Mouse (Mus musculus) lung, postnatal 0 days (tissue): ENCODE measurements around the gene Slc25a3. TPM values are rescaled to one million over a fixed set of nuclear protein-coding genes. Genes with fewer than 3 reads are reported as not detected.
A peak's percentile ranks its signal among the peaks of the same experiment; 100 is the strongest.

ENCODE experiments used
- ATAC-seq: fragments of 200-750 bp; cut with Nextera tagmentation; 2 replicates; pipeline ENCODE4 v1.8.0; 2017; ENCODE audit warnings: moderate library complexity
- DNase-seq: peaks from one replicate; pipeline ENCODE4 v3.0.0-alpha.2; 2016; ENCODE audit warnings: low spot score
- H3K27ac ChIP-seq: fragments of 300-500 bp; sonication (generic); 2 replicates; pipeline ENCODE4 v1.5.1; 2014; ENCODE audit warnings: antibody characterized with exemption, mild to moderate bottlenecking, low read length, mixed read lengths
- H3K27me3 ChIP-seq: fragments of 300-500 bp; sonication (generic); replicated peaks from 2 replicates; pipeline ENCODE4 v1.6.1; 2014; ENCODE audit warnings: low read length, mixed read lengths; ENCODE audit not compliant: insufficient read depth
- H3K36me3 ChIP-seq: fragments of 300-500 bp; sonication (generic); 2 replicates; pipeline ENCODE4 v1.6.1; 2014; ENCODE audit warnings: low read length, mixed read lengths; ENCODE audit not compliant: insufficient read depth
- H3K4me1 ChIP-seq: fragments of 300-500 bp; sonication (generic); 2 replicates; pipeline ENCODE4 v1.6.1; 2014; ENCODE audit warnings: antibody characterized with exemption, low read depth, low read length, mixed read lengths; ENCODE audit not compliant: insufficient read depth
- H3K4me2 ChIP-seq: fragments of 300-500 bp; sonication (generic); replicated peaks from 2 replicates; pipeline ENCODE4 v1.6.1; 2014; ENCODE audit warnings: low read depth, mild to moderate bottlenecking, low read length, moderate library complexity, mixed read lengths
- H3K4me3 ChIP-seq: fragments of 300-500 bp; sonication (generic); 2 replicates; pipeline ENCODE4 v1.5.1; 2014; ENCODE audit warnings: low read depth, low read length
- H3K9ac ChIP-seq: fragments of 300-500 bp; sonication (generic); replicated peaks from 2 replicates; pipeline ENCODE4 v1.6.1; 2014; ENCODE audit warnings: low read depth, mild to moderate bottlenecking
- H3K9me3 ChIP-seq: fragments of 300-500 bp; sonication (generic); 2 replicates; pipeline ENCODE4 v1.6.1; 2016; ENCODE audit warnings: low read length, mixed read lengths
- CTCF ChIP-seq: IDR thresholded peaks from 2 replicates; pipeline ENCODE4 v1.5.1; 2016; ENCODE audit warnings: antibody characterized with exemption, mild to moderate bottlenecking
- EP300 ChIP-seq: IDR thresholded peaks from 2 replicates; pipeline ENCODE4 v1.6.1; 2016; ENCODE audit warnings: antibody characterized with exemption, mild to moderate bottlenecking, control low read depth
- WGBS: fragments of 180-500 bp; shearing (Covaris S2); extraction: QIAGEN DNeasy Blood & Tissue Kit; methylation state at CpG from one replicate; pipeline ENCODE4 v1.1.7; 2014; 5-methylcytosine and 5-hydroxymethylcytosine counted together
- polyA plus RNA-seq: library from polyadenylated mRNA; unstranded; fragments of >200 nt; fragmentation: Nextera tagmentation; extraction: Ambion mirVana; gene quantifications from 2 replicates; pipeline ENCODE4 v1.2.1, GENCODE M21; 2015

Slc25a3 gene
- polyA plus RNA-seq, 1 experiment from 2014 or later, result 358 TPM

- no peak overlapping the region for H3K4me3 ChIP-seq
- WGBS, result 82% methylated on average over 11 of the region's 11 CpGs
- H3K4me2 ChIP-seq, result no peak overlapping the region
- DNase-seq (no peak), ATAC-seq (no peak)
- TF ChIP-seq CTCF (no peak), EP300 (no peak)
- peaks cover 21% of the 10 kb centered on the region for H3K36me3 ChIP-seq
- no peaks in the 10 kb centered on the region for H3K27me3 ChIP-seq
- no peak overlapping the region for H3K27ac ChIP-seq
- no peaks in the 10 kb centered on the region for H3K4me1 ChIP-seq
- no peaks in the 10 kb centered on the region for H3K9me3 ChIP-seq
- no peak overlapping the region for H3K9ac ChIP-seq
Measured at GRCm38 (mm10) chr10:91162077-91162476, 38.2 kb upstream of the Slc25a3 start.

DNA sequence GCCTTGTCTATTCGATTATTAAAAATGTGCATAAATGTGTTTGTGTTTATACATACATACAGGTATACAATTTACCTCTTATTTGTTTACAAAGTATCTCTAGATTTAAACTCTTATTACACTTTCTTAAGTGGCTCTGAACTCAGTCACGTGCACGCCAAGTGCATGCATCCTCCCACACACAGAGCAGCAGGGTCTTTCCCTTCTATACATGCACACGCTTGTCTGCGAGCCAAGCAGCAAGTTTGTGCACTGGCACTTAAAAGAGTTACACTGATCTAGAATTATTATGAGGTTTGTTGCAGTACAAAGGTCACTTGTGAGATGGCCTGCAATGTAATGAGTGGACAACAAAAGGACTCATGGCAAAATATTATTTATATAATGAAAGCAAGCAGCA lies 37.1 kb upstream of the Slc25a3 start:
- peaks cover 21% of the 10 kb centered on the region for H3K36me3 ChIP-seq
- 89% methylated on average over 5 of the region's 5 CpGs for WGBS
- H3K27me3 ChIP-seq, result no peaks in the 10 kb centered on the region
- no peak for ATAC-seq
- no peak overlapping the region for H3K27ac ChIP-seq
- H3K4me3 ChIP-seq, result no peak overlapping the region
- H3K9me3 ChIP-seq, result no peaks in the 10 kb centered on the region
- no peak overlapping the region for H3K4me2 ChIP-seq
- no peak for TF ChIP-seq EP300
- TF ChIP-seq CTCF, result no peak
- H3K9ac ChIP-seq, result no peak overlapping the region
- H3K4me1 ChIP-seq, result no peaks in the 10 kb centered on the region
- no peak for DNase-seq

DNA sequence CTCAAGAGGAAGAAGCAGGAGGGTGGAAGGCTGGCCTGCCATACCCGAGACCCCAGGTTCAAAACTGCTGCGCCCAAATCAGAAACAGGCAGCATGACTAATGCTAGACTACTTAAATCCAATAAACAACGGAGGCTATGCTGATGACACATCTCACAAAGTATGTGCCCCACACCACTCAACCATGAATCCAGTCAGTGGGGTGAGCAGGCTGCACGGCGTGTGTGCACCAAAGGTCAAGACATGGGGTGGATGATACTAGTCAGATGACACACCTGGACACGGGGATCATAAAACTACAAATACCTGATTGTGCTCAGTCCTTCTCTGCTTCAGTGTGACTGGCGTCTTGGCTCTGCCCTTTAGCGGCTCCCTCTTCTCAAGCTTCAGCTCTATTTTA lies 34.6 kb upstream of the Slc25a3 start:
- Histone ChIP-seq H3K9ac (no peak overlapping the region), H3K4me3 (no peak overlapping the region), H3K4me1 (no peaks in the 10 kb centered on the region), H3K36me3 (peaks cover 21% of the 10 kb centered on the region), H3K27me3 (no peaks in the 10 kb centered on the region), H3K27ac (0 out of 2 replicates have a peak overlapping the region, but pooled peaks have one; percentile 9), H3K4me2 (no peak overlapping the region), H3K9me3 (no peaks in the 10 kb centered on the region)
- 58% methylated on average over 8 of the region's 8 CpGs for WGBS
- TF ChIP-seq EP300 (no peak), CTCF (no peak)
- DNase-seq (peak; percentile 10), ATAC-seq (peak; percentile 35; the same call in 1 of the 2 replicates)

- peak; percentile 83 for ATAC-seq
- H3K4me3 ChIP-seq, result no peak overlapping the region
- H3K4me2 ChIP-seq, result no peak overlapping the region
- DNase-seq, result peak; percentile 54
- WGBS, result 55% methylated on average over 6 of the region's 6 CpGs
- H3K4me1 ChIP-seq, result no peaks in the 10 kb centered on the region
- no peak for TF ChIP-seq CTCF
- TF ChIP-seq EP300, result 0 out of 2 replicates have a peak, but pooled peaks have one; percentile 30
- peaks cover 9% of the 10 kb centered on the region; the same call in 1 of the 2 replicates for H3K36me3 ChIP-seq
- no peaks in the 10 kb centered on the region for H3K27me3 ChIP-seq
- no peaks in the 10 kb centered on the region for H3K9me3 ChIP-seq
- H3K9ac ChIP-seq, result no peak overlapping the region
- H3K27ac ChIP-seq, result no peak overlapping the region; the same call in 1 of the 2 replicates
Measured at GRCm38 (mm10) chr10:91156338-91156737, 32.5 kb upstream of the Slc25a3 start.

DNA sequence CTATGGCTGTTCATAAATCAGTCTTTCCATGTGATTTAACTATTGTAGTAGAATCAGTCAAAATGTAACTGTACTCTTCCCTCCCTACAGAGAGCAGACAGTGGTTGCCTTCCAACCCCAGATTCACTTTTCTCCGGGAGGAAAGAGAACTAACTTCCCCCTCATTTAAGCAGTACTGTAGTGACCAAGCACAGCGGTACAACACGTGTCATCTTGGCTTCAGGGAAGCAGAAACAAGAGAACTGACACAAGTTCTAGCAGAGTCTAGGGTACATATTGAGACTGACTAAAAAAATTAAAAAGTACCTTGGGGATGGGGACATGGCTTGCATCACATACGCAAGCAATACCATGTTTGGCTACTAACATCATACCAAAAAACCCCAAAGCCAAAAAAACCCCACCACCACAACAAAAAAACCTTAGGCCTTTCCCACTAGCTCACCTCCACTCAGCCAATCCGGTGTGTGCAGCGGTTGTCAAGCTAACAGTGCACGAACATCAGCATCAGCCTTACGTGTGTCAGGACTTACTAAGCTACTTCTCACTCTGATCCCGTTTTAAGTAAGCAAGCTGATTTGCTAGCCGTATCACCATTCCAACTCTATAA lies 30.1 kb upstream of the Slc25a3 start:
- WGBS, result 82% methylated on average over 10 of the region's 10 CpGs
- Histone ChIP-seq H3K27ac (no peak overlapping the region), H3K9ac (no peak overlapping the region), H3K4me3 (no peak overlapping the region), H3K4me1 (no peaks in the 10 kb centered on the region), H3K9me3 (no peaks in the 10 kb centered on the region), H3K36me3 (peaks cover 17% of the 10 kb centered on the region; the same call in 1 of the 2 replicates), H3K4me2 (no peak overlapping the region), H3K27me3 (no peaks in the 10 kb centered on the region)
- DNase-seq, result no peak
- no peak for TF ChIP-seq EP300
- no peak for TF ChIP-seq CTCF
- ATAC-seq, result no peak

DNA sequence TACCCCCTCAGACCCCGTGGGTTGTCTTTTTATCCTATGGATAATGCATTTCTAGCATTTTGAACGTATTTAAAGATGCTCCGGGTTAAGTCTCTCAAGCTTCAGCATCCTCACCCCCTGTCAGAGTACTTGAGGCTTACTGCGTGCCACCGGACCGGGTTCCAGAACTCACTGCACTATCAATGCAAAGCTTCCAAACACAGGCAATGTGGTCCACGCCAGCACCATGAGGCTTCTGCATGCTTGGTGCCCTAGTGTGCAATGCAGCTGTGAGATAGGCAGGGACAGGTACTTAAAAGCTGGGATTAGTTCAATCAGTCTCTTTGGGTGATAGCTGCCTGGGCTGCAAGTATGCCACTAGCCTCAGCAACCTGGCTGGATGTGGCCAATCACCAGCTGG lies 21.6 kb upstream of the Slc25a3 start:
- no peaks in the 10 kb centered on the region for H3K27me3 ChIP-seq
- peaks cover 8% of the 10 kb centered on the region; the same call in 1 of the 2 replicates for H3K36me3 ChIP-seq
- no peak overlapping the region for H3K9ac ChIP-seq
- no peak overlapping the region for H3K27ac ChIP-seq
- H3K9me3 ChIP-seq, result no peaks in the 10 kb centered on the region
- H3K4me3 ChIP-seq, result no peak overlapping the region
- WGBS, result 92% methylated on average over 7 of the region's 7 CpGs
- no peak overlapping the region for H3K4me2 ChIP-seq
- H3K4me1 ChIP-seq, result no peaks in the 10 kb centered on the region
- TF ChIP-seq CTCF (no peak), EP300 (no peak)
- no peak for DNase-seq
- no peak for ATAC-seq
